Comparison of ENCODE assay signal across 21 mouse cellular contexts in the genomic region with DNA sequence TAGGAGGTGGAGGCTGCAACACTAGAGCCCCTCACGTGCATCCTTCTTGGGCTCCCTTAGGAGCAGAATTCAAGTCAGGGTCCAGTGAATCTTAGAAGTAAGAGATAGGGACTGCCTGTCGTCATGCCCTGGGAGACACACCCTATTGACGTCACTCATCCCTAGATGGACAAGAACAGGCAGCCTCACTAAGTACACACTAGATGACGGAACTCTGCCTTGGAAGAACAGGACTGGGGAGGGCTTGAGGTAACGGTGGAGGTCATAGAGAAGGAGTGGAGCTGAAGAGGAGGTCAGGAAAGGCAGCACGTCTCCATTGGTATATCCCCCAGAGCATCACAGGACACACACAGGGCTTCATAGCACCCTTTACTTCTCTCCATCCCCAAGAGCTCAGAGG. TPM values are rescaled to one million over a fixed set of nuclear protein-coding genes. Genes with fewer than 3 reads are reported as not detected.
DNase-seq lines count a peak whose midpoint lies in the region; ATAC-seq lines count a peak whose summit lies in the region.
"Had no signal": no experiment of that assay in that cellular context is flagged by ENCODE, and none has a peak within 500 bp of the region (broad histone marks: within the 10 kb centered on the region; RNA-seq: fewer than 3 reads in every experiment).

No protein-coding gene starts in this region.

- peak; percentile 13; the same call in 1 of the 2 replicates for ATAC-seq in megakaryocyte-erythroid progenitor cell, adult 5-6 weeks (replicated peaks; ENCODE audit: low FRiP score, low TSS enrichment, poor library complexity, severe bottlenecking)
- ATAC-seq: forebrain, embryonic 16.5 days; hindbrain, postnatal 0 days; inflammation-experienced regulatory T-cells, adult 6 months; Patski had no signal

- peak; percentile 2 for DNase-seq in gastrocnemius, postnatal 25 days
- no peak for DNase-seq in gastrocnemius, postnatal 4 days (ENCODE audit: low spot score in 2 of 2)
- peak; percentile 1 for DNase-seq in kidney, postnatal 10 days
- no peak for DNase-seq in kidney, adult 9 months
- DNase-seq in testis, postnatal 10 days (ENCODE audit: low spot score): peak; percentile 27
- no peak for DNase-seq in testis, postnatal 14 days (ENCODE audit: low spot score)
- DNase-seq: adrenal gland, postnatal 10 days; adrenal gland, postnatal 36 days; B cell, adult 2 months; cerebellum, adult 18-20 months; cerebellum, adult 9-10 months; cerebellum, postnatal 14 days; gastrocnemius, postnatal 10 days; heart, postnatal 14 days; heart, postnatal 4 days had no signal

RNA-seq across cellular contexts. Expression of a gene that starts 19.7 kb away (rescaled TPM):
- total RNA-seq in gastrocnemius, postnatal 25 days (2021): under 1 TPM in 1 of 2 experiments, not detected in 1; 0.35 TPM
- under 1 TPM; 0.39 TPM for total RNA-seq in gastrocnemius, postnatal 4 days (2021)
- not detected in 2 replicates for total RNA-seq in megakaryocyte-erythroid progenitor cell, adult 5-6 weeks (2014; fragmentation: Nextera tagmentation)
- total RNA-seq in megakaryocyte-erythroid progenitor cell, adult 5-6 weeks (2017): 0.23 TPM in 1 of 2 replicates, not detected in the other
- total RNA-seq: gastrocnemius, adult 18-20 months had no signal

Comparison
In these comparisons a context has a peak if more than half of its experiments do, and no peak if none do; other contexts are left out.
1. DNase-seq: peak in gastrocnemius, postnatal 25 days (single experiment), kidney, postnatal 10 days (single experiment) and testis, postnatal 10 days (single experiment); none in gastrocnemius, postnatal 4 days (0 of 2), kidney, adult 9 months (single experiment) and testis, postnatal 14 days (single experiment).